Mouse (Mus musculus) embryonic stem cell, embryonic (primary cell): ENCODE data around the gene Ccl22.

Experiments
- CTCF ChIA-PET, 4 experiments: fragments of 300-600 bp in 2 of 4; fragments of 350-600 bp in 2 of 4; sonication (Branson Sonifier 250); formaldehyde crosslinking; loops; one replicate each; lab custom pipeline; 2022; ENCODE audit warnings: inconsistent platforms in 2 of 4; lab: Charles Lee
- POLR2A ChIA-PET, 4 experiments: fragments of 300-600 bp in 2 of 4; fragments of 350-600 bp in 2 of 4; sonication (Branson Sonifier 250); formaldehyde crosslinking; loops; one replicate each; lab custom pipeline; 2022; ENCODE audit warnings: antibody characterized with exemption in 4 of 4, inconsistent platforms in 1 of 4; lab: Charles Lee

The Ccl22 gene

DNA sequence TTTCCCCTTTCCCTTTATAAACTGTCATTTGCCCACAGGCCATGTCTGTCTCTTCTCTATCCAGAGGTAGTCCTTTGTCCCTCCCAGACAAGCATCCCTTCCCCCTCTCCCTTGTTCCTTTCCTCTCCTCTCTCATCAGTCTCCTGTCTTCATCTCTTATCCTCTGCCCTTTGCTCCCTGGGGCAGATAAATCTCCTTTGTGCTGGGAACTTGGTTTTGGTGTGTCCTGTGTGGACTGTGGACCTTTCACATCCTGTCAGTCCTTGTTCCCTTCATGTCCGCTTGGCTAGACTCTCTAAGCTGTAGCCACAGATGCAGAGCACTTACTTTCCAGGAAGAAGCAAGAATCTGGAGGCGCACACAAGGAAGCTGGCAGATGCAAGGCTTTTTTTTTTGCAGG, 9.1 kb downstream of the Ccl22 start:
- POLR2A ChIA-PET = interaction anchor here in 1 of 4 experiments (0.6 kb wide), 1 partner anchor 117 kb away, joined by 4 read pairs; no protein-coding TSS in a partner anchor

DNA sequence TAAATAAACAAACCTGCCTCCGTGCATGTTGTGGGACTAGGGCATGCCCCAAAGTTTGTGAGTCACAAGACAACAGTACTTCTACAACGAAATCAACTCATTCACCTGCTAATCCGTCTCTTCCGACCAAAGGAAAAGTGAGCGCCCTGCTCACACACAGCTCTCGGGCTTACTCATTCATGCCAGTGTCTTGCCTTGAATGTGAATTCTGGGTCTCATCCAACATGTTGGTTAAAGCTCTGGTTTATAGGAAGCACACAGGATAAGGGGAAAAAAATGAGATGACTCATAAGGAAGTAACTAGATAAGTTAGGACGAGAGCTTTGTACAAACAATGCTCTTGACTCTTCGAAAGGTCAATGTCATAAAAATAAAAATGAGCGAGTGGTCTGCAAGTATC, 21.6 kb downstream of the Ccl22 start:
- POLR2A ChIA-PET = interaction anchor here in 1 of 4 experiments (0.6 kb wide), 2 partner anchors 66 to 367 kb away, joined by 3 read pairs; no protein-coding TSS in a partner anchor
- CTCF ChIA-PET = interaction anchor here in 1 of 4 experiments (0.6 kb wide), 1 partner anchor 499 kb away, joined by 3 read pairs; no protein-coding TSS in a partner anchor

More for the DNA sequence above, 9.1 kb downstream of the Ccl22 start:
- CTCF ChIA-PET = no interaction called here

DNA sequence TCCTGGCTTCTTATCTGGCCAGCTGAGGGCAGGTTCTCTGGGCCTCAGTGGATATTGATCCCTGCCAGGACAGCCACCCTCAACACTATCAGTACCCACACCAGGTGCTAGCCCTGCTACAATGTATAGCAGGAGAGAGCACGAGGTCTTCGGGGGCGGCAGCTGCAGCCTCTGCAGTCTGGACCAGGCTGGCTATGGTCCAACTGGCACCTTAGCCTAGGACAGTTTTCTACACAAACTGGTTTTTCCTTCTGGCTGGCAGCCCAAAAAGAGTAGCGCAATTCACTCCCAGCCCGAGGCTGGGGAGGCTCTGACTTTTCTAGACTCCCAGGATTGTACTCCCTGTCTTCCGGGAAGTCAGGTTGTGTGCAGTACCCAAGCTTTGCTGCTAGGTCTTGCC, 25.6 kb downstream of the Ccl22 start:
- ChIA-PET CTCF (interaction anchor here in 3 of 4 experiments (0.7 to 2.5 kb wide), 6 partner anchors 11 to 115 kb away, joined by 3 to 10 read pairs (median 4); no protein-coding TSS in a partner anchor), POLR2A (interaction anchor here in 3 of 4 experiments (0.8 to 3.5 kb wide), 12 partner anchors 11 to 282 kb away, joined by 3 to 26 read pairs (median 4); partner anchors contain the start of genes Ccl17 (in 1 of the 3), Fam192a (in 1 of the 3) and Rspry1 (in 1 of the 3))

DNA sequence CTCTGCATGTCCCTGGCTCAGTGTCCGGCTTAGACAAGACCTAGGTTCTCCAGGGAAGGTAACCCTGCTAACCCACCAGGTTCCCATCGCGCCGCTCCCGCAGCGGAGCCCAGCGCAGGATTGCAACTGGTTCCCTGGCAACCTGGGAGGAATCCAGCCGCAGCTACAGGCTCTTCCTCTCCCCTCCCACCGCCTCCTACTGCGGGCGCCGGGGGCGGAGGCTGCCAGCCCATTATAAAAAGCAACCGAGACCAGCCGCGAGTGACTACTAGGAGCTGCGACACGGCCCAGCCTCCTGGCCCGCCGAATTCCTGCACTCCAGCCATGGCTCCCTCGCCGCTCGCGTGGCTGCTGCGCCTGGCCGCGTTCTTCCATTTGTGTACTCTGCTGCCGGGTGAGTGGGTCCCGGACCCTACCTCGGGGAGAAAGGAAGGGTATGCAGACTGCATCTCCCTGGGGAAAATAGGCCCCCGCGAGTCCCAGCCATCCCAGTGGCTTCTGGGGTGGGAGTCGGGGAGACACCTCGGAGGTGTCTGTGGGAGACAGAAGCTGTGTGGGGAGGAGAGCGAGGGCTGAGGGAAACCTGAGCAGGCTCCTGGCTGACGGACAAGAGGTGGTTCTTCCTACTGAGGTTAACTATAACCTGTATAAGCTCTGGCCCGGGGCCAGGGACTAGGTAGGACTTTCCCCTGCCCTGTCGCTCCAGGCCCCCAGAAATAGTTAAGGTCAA, 26.7 kb downstream of the Ccl22 start, which contains the start of gene Cx3cl1:
Gene Cx3cl1 (plus strand): TSS at position 69 of the 730 bp plus-strand sequence.
- ChIA-PET POLR2A (interaction anchor here (0.6 to 3.9 kb wide), 30 partner anchors 8 to 170 kb away, joined by 3 to 30 read pairs (median 4); partner anchors contain the start of genes Arl2bp (in 1 of the 4), Ccl17 (in 1 of the 4), Fam192a (in 1 of the 4) and Rspry1 (in 1 of the 4)), CTCF (interaction anchor here in 3 of 4 experiments (0.6 to 2.5 kb wide), 13 partner anchors 9 to 280 kb away, joined by 3 to 10 read pairs (median 4); partner anchors contain the start of gene Adgrg5 (in 1 of the 3))

DNA sequence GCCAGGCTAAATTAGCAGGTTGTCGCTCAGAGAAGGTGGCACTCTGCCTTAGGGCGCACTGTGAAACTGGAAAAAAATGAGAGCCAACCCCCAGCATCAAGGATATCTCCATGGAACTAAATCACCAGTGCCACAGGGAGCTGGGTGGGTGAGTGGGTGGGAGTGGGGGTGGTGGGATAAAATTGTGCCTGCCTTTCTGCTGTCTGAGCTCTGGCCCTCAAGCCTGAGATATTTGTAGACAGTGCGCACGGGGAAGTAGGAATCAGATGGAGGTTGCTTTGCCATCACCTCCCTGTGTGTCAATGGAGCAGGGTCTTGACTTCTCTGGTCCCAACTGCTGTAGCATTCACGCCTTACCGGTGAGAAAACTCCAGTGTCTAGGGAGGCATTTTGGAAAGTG, 27.7 kb downstream of the Ccl22 start:
- ChIA-PET CTCF (interaction anchor here in 3 of 4 experiments (0.7 to 2.5 kb wide), 6 partner anchors 12 to 283 kb away, joined by 3 to 11 read pairs (median 5); no protein-coding TSS in a partner anchor), POLR2A (interaction anchor here (0.6 to 3.9 kb wide), 21 partner anchors 8 to 442 kb away, joined by 3 to 30 read pairs (median 5); partner anchors contain the start of genes Fam192a (in 1 of the 4) and Rspry1 (in 1 of the 4))

DNA sequence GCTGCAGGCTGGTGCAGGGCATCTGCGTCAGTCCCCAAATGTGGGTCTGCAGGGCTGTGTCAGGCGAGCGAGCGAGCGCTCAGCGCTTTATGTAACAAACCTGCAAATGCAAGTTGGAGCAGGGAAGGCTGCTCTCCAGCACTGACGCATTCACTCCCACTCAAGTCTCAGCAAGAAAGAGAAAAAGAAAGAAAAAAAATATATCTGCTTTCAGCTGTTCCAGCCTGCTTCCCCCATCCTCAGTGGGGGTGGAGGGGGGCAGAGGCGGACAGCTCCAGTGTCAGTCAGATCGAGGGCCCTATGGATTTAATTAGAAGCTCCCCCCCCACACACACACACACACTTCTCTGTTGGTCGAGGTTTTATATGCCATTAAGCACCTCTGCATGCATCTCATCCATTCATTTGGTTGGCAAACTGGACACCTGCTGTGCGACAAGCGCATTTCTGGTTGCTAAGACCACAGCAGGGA, 28.3 kb downstream of the Ccl22 start:
- CTCF ChIA-PET = interaction anchor here (0.6 to 1.6 kb wide), 6 partner anchors 12 to 823 kb away, joined by 3 to 11 read pairs (median 4); no protein-coding TSS in a partner anchor
- POLR2A ChIA-PET = interaction anchor here (0.6 to 3.9 kb wide), 10 partner anchors 7 to 443 kb away, joined by 3 to 30 read pairs (median 6); no protein-coding TSS in a partner anchor

DNA sequence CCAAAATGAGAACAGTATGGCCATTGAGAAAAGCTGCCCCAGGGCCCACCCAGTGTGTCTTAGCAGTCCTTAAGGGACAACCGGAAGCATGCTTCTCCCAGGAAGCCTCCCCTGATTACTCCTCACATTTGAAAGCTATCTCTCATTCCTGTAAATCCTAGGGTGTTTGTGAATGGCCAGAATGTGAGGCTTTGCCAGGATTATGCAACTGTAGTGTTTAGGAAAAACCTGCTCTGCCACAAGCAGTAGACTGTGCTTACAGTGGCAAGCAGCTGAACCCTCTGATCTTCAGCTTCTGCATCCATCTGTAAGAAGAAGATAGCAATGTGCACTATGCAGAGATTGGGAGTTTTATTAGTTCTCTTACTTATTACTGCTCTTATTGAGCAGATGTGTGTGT, 29.2 kb downstream of the Ccl22 start:
- ChIA-PET CTCF (no interaction called here), POLR2A (interaction anchor here in 1 of 4 experiments (0.9 to 3.9 kb wide), 3 partner anchors 9 to 72 kb away, joined by 3 to 30 read pairs (median 5); no protein-coding TSS in a partner anchor)

DNA sequence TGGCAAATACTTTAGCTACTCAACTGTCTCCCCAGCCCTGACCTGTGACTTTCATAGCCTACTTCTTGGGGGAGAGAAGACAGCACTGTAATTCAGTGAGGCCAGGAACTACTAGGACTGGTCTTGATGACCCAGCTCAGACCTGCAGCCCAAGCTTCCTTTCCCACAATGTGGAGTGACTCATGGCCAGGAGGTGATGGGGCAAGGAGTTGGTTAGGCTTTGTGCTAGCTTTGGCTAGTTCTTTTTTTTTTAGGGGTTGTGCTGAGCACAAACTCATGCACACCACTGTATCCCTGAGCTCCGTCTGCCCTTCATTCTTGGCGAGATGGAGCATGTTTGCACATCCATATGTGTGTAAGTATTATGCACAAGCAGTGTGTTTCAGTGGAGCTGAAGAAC, 31.0 kb downstream of the Ccl22 start:
- ChIA-PET POLR2A (interaction anchor here in 2 of 4 experiments (0.6 to 0.7 kb wide), 2 partner anchors 367 to 415 kb away, joined by 3 to 4 read pairs; no protein-coding TSS in a partner anchor), CTCF (interaction anchor here in 3 of 4 experiments (0.6 to 1.6 kb wide), 5 partner anchors 32 to 251 kb away, joined by 3 to 10 read pairs (median 3); no protein-coding TSS in a partner anchor)

DNA sequence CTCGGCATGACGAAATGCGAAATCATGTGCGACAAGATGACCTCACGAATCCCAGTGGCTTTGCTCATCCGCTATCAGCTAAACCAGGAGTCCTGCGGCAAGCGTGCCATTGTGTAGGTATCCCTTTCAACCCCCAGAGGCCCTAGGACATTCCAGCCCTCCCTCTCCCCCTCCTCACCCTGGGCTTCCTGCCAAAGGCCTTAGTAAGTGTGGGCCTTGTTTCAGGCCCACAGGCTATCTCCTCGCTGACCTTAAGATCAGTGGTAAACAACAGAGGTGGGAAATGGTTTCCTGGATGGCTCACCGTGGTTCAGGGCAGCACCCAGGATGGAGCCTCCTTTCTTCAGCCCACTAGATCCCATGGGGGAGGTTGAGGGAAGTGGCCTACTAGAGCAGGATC, 32.6 kb downstream of the Ccl22 start:
- ChIA-PET CTCF (no interaction called here), POLR2A (interaction anchor here in 1 of 4 experiments (0.7 kb wide), 1 partner anchor 80 kb away, joined by 3 read pairs; no protein-coding TSS in a partner anchor)

DNA sequence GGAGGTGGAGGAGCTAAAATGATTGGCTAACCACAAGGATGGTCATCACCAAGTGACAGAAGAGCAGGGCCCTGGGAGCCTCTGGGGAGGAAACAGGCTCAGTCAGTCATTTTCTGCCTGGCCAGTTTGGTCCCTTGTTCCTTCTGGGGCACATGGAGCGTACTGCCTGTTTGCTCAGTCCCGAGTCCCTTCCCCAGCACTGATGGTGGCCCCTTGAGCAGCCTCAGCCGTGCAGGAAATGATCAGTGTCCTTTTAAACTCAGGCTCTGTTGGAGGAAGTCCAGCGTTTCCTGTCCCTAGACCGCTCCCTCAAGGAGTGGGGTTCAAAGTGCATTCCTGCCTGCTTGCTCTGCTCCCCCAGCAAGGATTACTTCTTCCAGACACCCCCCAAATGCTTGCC, 33.1 kb downstream of the Ccl22 start:
- CTCF ChIA-PET = no interaction called here
- POLR2A ChIA-PET = interaction anchor here in 1 of 4 experiments (0.7 kb wide), 1 partner anchor 80 kb away, joined by 3 read pairs; no protein-coding TSS in a partner anchor

DNA sequence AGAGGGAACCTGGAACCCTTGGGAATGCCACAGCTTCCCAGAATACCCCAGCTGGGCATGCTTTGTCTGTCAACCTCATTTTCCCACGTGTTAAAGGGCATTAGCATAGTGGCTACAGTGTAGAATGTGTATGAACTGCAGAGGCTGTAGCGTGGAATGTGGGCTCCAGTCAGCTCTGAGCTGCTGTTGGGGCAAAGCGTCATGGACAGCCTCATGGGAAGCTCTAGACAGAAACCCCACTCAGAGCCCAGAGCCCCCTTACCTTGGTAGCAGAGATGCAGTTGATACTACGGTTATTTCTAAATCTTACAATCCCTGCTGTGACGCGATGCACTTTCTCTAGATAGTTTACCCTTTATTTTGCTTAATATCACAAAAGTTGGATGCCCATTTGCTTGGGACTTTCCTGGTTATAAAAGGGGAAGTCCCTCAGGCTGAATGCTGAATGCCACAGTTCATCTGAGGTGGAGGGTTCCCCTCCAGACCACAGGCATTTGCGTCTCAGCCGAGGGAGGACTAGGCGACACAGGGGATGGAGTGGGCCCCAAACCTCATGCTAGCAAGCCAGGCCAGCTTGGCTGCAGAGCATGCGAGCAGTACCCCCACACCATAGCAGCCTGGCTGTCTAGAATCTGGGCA, 33.6 kb downstream of the Ccl22 start:
- POLR2A ChIA-PET = no interaction called here
- CTCF ChIA-PET = no interaction called here

DNA sequence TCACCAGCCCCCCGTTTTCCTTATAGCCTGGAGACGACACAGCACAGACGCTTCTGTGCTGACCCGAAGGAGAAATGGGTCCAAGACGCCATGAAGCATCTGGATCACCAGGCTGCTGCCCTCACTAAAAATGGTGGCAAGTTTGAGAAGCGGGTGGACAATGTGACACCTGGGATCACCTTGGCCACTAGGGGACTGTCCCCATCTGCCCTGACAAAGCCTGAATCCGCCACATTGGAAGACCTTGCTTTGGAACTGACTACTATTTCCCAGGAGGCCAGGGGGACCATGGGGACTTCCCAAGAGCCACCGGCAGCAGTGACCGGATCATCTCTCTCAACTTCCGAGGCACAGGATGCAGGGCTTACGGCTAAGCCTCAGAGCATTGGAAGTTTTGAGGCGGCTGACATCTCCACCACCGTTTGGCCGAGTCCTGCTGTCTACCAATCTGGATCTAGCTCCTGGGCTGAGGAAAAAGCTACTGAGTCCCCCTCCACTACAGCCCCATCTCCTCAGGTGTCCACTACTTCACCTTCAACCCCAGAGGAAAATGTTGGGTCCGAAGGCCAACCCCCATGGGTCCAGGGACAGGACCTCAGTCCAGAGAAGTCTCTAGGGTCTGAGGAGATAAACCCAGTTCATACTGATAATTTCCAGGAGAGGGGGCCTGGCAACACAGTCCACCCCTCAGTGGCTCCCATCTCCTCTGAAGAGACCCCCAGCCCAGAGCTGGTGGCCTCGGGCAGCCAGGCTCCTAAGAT, 34.3 kb downstream of the Ccl22 start:
- ChIA-PET CTCF (no interaction called here), POLR2A (interaction anchor here in 2 of 4 experiments (1.0 to 3.5 kb wide), 3 partner anchors 7 to 96 kb away, joined by 3 to 26 read pairs (median 17); partner anchors contain the start of genes Cx3cl1 (in 2 of the 2) and Dok4 (in 1 of the 2))

DNA sequence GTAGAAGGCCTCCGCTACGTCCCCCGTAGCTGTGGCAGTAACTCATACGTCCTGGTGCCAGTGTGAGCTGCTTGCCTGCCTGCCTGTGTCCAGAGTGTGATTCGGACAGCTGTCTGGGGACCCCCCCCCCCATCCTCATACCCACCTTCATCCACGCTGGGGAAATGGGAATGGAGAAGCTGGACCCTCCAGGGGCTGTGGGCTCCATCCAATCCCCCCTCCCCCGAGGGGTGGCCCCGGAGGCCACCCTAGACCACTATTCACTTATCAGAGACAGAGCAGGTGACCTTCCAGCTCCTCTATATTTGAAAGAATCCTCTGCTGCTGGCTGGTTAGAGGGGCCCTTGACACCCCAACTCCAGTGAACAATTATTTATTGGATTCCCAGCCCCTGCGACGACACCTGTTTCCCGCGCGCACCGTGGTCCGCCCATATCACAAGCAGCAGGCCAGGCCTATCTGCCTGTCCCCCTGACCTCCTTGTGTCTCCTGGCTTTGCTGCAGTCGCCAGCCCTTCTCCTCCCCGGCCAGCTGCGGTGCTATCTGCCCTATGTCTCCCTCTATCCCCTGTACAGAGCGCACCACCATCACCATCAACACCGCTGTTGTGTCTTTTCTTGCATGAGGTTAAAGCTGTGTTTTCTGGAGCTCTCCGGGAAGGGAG, 35.2 kb downstream of the Ccl22 start:
- CTCF ChIA-PET = interaction anchor here in 2 of 4 experiments (0.5 to 1.8 kb wide), 4 partner anchors 9 to 45 kb away, joined by 3 to 10 read pairs (median 4); partner anchors contain the start of gene Cx3cl1 (in 1 of the 2)
- POLR2A ChIA-PET = interaction anchor here in 3 of 4 experiments (0.7 to 3.5 kb wide), 7 partner anchors 8 to 375 kb away, joined by 3 to 26 read pairs (median 10); partner anchors contain the start of genes Cx3cl1 (in 3 of the 3) and Dok4 (in 1 of the 3)

DNA sequence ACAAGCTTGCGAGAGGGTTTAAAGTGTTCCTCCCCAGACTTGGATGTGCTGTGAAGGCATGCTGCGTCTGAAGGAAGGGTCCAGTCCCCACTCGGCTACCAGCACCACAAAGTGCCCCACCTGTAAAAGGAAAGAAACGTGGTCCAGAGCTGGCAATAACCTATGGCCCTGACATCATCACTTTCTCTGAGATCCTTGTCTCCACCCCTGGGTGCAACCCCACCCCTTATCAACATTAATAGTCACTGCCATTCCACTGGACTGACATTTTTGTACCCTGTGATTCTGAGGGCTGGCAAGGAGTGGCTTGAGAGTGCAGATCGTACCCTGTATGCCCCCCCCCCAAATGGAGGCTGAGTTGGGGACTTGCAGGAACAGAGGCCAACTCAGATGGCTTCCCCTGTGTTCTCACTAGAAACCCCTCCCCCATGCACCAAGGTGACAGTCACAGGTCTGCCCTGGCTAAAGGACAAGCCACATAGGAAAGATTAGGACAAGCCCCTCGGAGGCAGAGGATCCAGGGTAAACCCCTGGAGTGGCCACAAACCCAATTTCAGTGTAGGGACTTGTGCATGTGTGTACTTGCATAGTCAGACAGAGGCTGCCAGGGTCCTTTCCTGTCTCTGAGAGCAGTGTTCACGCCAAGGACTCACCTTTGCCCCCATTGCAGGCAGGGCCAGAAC, 35.9 kb downstream of the Ccl22 start:
- ChIA-PET CTCF (interaction anchor here in 3 of 4 experiments (0.5 to 1.8 kb wide), 5 partner anchors 10 to 115 kb away, joined by 3 to 10 read pairs (median 4); partner anchors contain the start of genes Arl2bp (in 1 of the 3) and Cx3cl1 (in 1 of the 3)), POLR2A (interaction anchor here in 3 of 4 experiments (0.6 to 3.5 kb wide), 12 partner anchors 9 to 374 kb away, joined by 3 to 26 read pairs (median 4); partner anchors contain the start of genes Cx3cl1 (in 3 of the 3), Ciapin1 (in 1 of the 3), Coq9 (in 1 of the 3) and Dok4 (in 1 of the 3))

DNA sequence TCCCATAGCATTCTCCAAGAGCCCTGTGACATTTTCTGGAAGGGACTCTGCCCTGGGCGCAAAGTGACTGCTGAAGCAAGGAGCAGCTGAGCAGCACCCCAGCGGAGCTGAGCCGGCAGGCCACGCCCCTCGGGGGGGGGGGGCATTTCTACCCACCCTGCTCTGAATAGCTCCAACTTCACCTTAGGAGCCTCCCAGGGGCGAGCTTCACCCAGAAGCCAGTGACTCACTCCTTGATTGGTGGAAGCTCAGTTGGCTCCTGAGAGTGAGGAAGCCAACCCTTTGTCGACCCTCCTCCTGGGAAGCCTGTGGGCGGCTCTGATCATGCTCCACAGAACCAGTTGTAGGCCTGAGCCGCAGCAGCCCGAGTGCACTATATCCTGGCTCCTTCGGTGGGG, 36.4 kb downstream of the Ccl22 start:
- ChIA-PET CTCF (interaction anchor here in 3 of 4 experiments (0.5 to 1.8 kb wide), 5 partner anchors 10 to 286 kb away, joined by 3 to 10 read pairs (median 3); partner anchors contain the start of genes Arl2bp (in 1 of the 3) and Cx3cl1 (in 1 of the 3)), POLR2A (interaction anchor here in 3 of 4 experiments (0.6 to 3.5 kb wide), 8 partner anchors 9 to 180 kb away, joined by 3 to 26 read pairs (median 5); partner anchors contain the start of genes Cx3cl1 (in 3 of the 3), Ciapin1 (in 1 of the 3), Coq9 (in 1 of the 3) and Fam192a (in 1 of the 3))
